Mouse (Mus musculus) thymus, adult 18-20 months (tissue): ENCODE data around the gene Polg2.
A peak's percentile ranks its signal among the peaks of the same experiment; 100 is the strongest.
"Not testable (repeated sequence)": the region's sequence is repeated elsewhere in the genome, so short reads cannot be mapped to it uniquely, and the experiment has no call there.

ENCODE experiments used
- DNase-seq, 2 experiments: peaks; one replicate each; pipeline ENCODE4 v3.0.0; 2022; ENCODE audit warnings: mixed read lengths in 2 of 2

Polg2 gene

GRCm38 (mm10) chr11:106760511-106760910 lies 18.8 kb downstream of the Polg2 start:
- no peak for DNase-seq

- DNase-seq: no peak
Observed at GRCm38 (mm10) chr11:106759028-106759427, 20.3 kb downstream of the Polg2 start.

GRCm38 (mm10) chr11:106755583-106755982 lies 23.8 kb downstream of the Polg2 start:
- DNase-seq: no peak

- no peak for DNase-seq
Observed at GRCm38 (mm10) chr11:106753314-106753713, 26.0 kb downstream of the Polg2 start.

GRCm38 (mm10) chr11:106752103-106752502 lies 27.2 kb downstream of the Polg2 start:
- peak; percentile 37 to 68 for DNase-seq

- DNase-seq: peak in 1 of 2 experiments; percentile 20
Observed at GRCm38 (mm10) chr11:106751039-106752018, 28.0 kb downstream of the Polg2 start, which contains the start of gene Milr1. Milr1 (plus strand) TSS chr11:106751226.

- DNase-seq: peak; percentile 42 to 76
Observed at GRCm38 (mm10) chr11:106750121-106750751, 29.1 kb downstream of the Polg2 start, which contains the start of gene Pecam1. Pecam1 (minus strand) TSS chr11:106750628.

GRCm38 (mm10) chr11:106749557-106750120 lies 29.7 kb downstream of the Polg2 start:
- DNase-seq: not testable (repeated sequence)

GRCm38 (mm10) chr11:106744949-106745348 lies 34.4 kb downstream of the Polg2 start:
- no peak for DNase-seq

GRCm38 (mm10) chr11:106742388-106742841 lies 36.9 kb downstream of the Polg2 start:
- no peak for DNase-seq

- DNase-seq: no peak
Observed at GRCm38 (mm10) chr11:106741826-106742225, 37.5 kb downstream of the Polg2 start.

GRCm38 (mm10) chr11:106741232-106741631 lies 38.1 kb downstream of the Polg2 start:
- DNase-seq: no peak

- DNase-seq: not testable (repeated sequence)
Observed at GRCm38 (mm10) chr11:106740724-106741123, 38.6 kb downstream of the Polg2 start.

GRCm38 (mm10) chr11:106739116-106739515 lies 40.2 kb downstream of the Polg2 start:
- DNase-seq: no peak

- no peak for DNase-seq
Observed at GRCm38 (mm10) chr11:106737178-106737621, 42.1 kb downstream of the Polg2 start.

GRCm38 (mm10) chr11:106736614-106737013 lies 42.7 kb downstream of the Polg2 start:
- DNase-seq: no peak

- DNase-seq: no peak
Observed at GRCm38 (mm10) chr11:106730714-106731113, 48.6 kb downstream of the Polg2 start.

- DNase-seq: no peak
Observed at GRCm38 (mm10) chr11:106729656-106730055, 49.7 kb downstream of the Polg2 start.

- no peak for DNase-seq
Observed at GRCm38 (mm10) chr11:106728402-106729366, 50.7 kb downstream of the Polg2 start.

- no peak for DNase-seq
Observed at GRCm38 (mm10) chr11:106727967-106728366, 51.4 kb downstream of the Polg2 start.

- not testable (repeated sequence) for DNase-seq
Observed at GRCm38 (mm10) chr11:106724916-106725235, 54.5 kb downstream of the Polg2 start.
